Mouse (Mus musculus): ENCODE measurements around the gene Smyd2. TPM values are rescaled to one million over a fixed set of nuclear protein-coding genes. Genes with fewer than 3 reads are reported as not detected.

The Smyd2 gene
- 79.9 and 92.7 TPM in 2 replicates for total RNA-seq (2012; rRNA removed)
- total RNA-seq (2014; rRNA removed), result 84.7 and 85.8 TPM in 2 replicates
- polyA plus RNA-seq (2012; ENCODE audit: insufficient read length, low read depth), result 103 and 119 TPM in 2 replicates

- in situ Hi-C loops (cut with MboI; ENCODE audit: low pct_ligation_motif_present, low pct_unique_long_range_greater_than_20kb, low sequenced_read_pairs), result loop anchor here (5.0 kb wide), 1 partner anchor 35 kb away; no protein-coding TSS in a partner anchor
- no peaks in the 10 kb centered on the region for H3K27me3 ChIP-seq (replicated peaks)
- peaks cover 7 to 47% of the 10 kb centered on the region in 2 experiments; a peak in 3 of 4 replicates for H3K4me1 ChIP-seq (ENCODE audit: control insufficient read depth in 1 of 2, insufficient read depth in 2 of 2)
- H3K27ac ChIP-seq (ENCODE audit: insufficient read depth, low read depth), result peak within 1 kb of the TSS; percentile 21; the same call in 1 of the 2 replicates
- TF ChIP-seq SMC3 (IDR thresholded peaks at IDR 0.05; ENCODE audit: low read depth, low read length) (no peak), E2F4 (IDR thresholded peaks at IDR 0.05; ENCODE audit: insufficient replicate concordance, low read depth, low read length) (no peak), EP300 (IDR thresholded peaks at IDR 0.05; ENCODE audit: low read length) (no peak), MAZ (IDR thresholded peaks at IDR 0.05; ENCODE audit: low read depth, low read length) (peak; percentile 68; the same call in 1 of the 2 replicates), GABPA (IDR thresholded peaks at IDR 0.05; ENCODE audit: insufficient replicate concordance, low read depth, low read length) (no peak), MAX (IDR thresholded peaks at IDR 0.05; ENCODE audit: low read length) (no peak; the same call in 1 of the 2 replicates), JUN (IDR thresholded peaks at IDR 0.05; ENCODE audit: insufficient read depth, low read depth, low read length) (no peak), ZNF384 (IDR thresholded peaks at IDR 0.05; ENCODE audit: low read depth, low read length) (no peak), NRF1 (IDR thresholded peaks at IDR 0.05; ENCODE audit: low read depth, low read length) (peak; percentile 83), USF1 (IDR thresholded peaks at IDR 0.05; ENCODE audit: low read depth, low read length) (no peak), ZKSCAN1 (IDR thresholded peaks at IDR 0.05; ENCODE audit: borderline replicate concordance, low read depth, low read length) (no peak), CHD2 (IDR thresholded peaks at IDR 0.05; ENCODE audit: low read length) (0 out of 2 replicates have a peak, but pooled peaks have one; percentile 27), TCF12 (IDR thresholded peaks at IDR 0.05; ENCODE audit: low read depth, low read length) (peak; percentile 71; the same call in 1 of the 2 replicates), ELF1 (IDR thresholded peaks at IDR 0.05; ENCODE audit: low read depth, low read length) (no peak), SIN3A (IDR thresholded peaks at IDR 0.05; ENCODE audit: low read length) (no peak; the same call in 1 of the 2 replicates), ZC3H11A (IDR thresholded peaks at IDR 0.05; ENCODE audit: low read depth, low read length) (no peak), KAT2A (IDR thresholded peaks at IDR 0.05; ENCODE audit: insufficient replicate concordance, low read length) (no peak), MXI1 (IDR thresholded peaks at IDR 0.05; ENCODE audit: low read depth, low read length) (peak; percentile 85), POLR2A (IDR thresholded peaks at IDR 0.05; ENCODE audit: low read depth, low read length) (peak; percentile 63), NELFE (IDR thresholded peaks at IDR 0.05; ENCODE audit: low read depth, low read length) (peak; percentile 46; the same call in 1 of the 2 replicates), MYC (IDR thresholded peaks at IDR 0.05; ENCODE audit: low read depth, low read length) (peak; percentile 72; the same call in 1 of the 2 replicates), RAD21 (IDR thresholded peaks at IDR 0.05; ENCODE audit: low read depth, low read length) (no peak), POLR2AphosphoS2 (IDR thresholded peaks at IDR 0.05; ENCODE audit: low read depth, low read length) (no peak), BHLHE40 (IDR thresholded peaks at IDR 0.05; ENCODE audit: low read depth, low read length) (peak; percentile 60), TBP (conservative IDR thresholded peaks at IDR 0.05; ENCODE audit: low read depth, low read length) (no peak), MEF2A (IDR thresholded peaks at IDR 0.05; ENCODE audit: borderline replicate concordance, low read depth, low read length) (0 out of 2 replicates have a peak, but pooled peaks have one; percentile 40), USF2 (conservative IDR thresholded peaks at IDR 0.05; ENCODE audit: low read depth, low read length) (no peak), MAFK (IDR thresholded peaks at IDR 0.05; ENCODE audit: insufficient replicate concordance, low read length) (no peak), IRF4 (IDR thresholded peaks at IDR 0.05; ENCODE audit: low read depth, low read length) (0 out of 2 replicates have a peak, but pooled peaks have one; percentile 11), HCFC1 (IDR thresholded peaks at IDR 0.05; ENCODE audit: low read depth, low read length) (no peak), PAX5 (IDR thresholded peaks at IDR 0.05; ENCODE audit: low read length) (no peak), CTCF (conservative IDR thresholded peaks at IDR 0.05 in 1 of 2, IDR thresholded peaks at IDR 0.05 in 1 of 2; ENCODE audit: low read depth in 2 of 2, low read length in 2 of 2) (no peak), CHD1 (IDR thresholded peaks at IDR 0.05; ENCODE audit: low read depth, low read length) (no peak), ZMIZ1 (IDR thresholded peaks at IDR 0.05; ENCODE audit: low read depth, low read length) (peak; percentile 35; the same call in 1 of the 2 replicates), UBTF (IDR thresholded peaks at IDR 0.05; ENCODE audit: low read depth, low read length) (no peak; the same call in 1 of the 2 replicates), RCOR1 (conservative IDR thresholded peaks at IDR 0.05; ENCODE audit: low read depth, low read length) (no peak), JUND (conservative IDR thresholded peaks at IDR 0.05; ENCODE audit: low read depth, low read length) (no peak), ETS1 (conservative IDR thresholded peaks at IDR 0.05; ENCODE audit: low read depth, low read length) (no peak)
- peak within 1 kb of the TSS; percentile 77 for H3K9ac ChIP-seq (ENCODE audit: insufficient read depth, low read depth)
- DNase-seq (ENCODE audit: extremely low read depth), result peak; percentile 63
- no peaks in the 10 kb centered on the region for H3K9me3 ChIP-seq (replicated peaks; ENCODE audit: low read length)
- H3K79me2 ChIP-seq (replicated peaks; ENCODE audit: control insufficient read depth, extremely low read depth, insufficient read depth, poor library complexity, severe bottlenecking), result peaks cover 10% of the 10 kb centered on the region
- peak within 1 kb of the TSS; percentile 87 for H3K4me2 ChIP-seq (ENCODE audit: insufficient read depth, low read depth, poor library complexity, severe bottlenecking)
- peaks cover 0 to 14% of the 10 kb centered on the region in 2 experiments for H3K36me3 ChIP-seq (replicated peaks in 1 of 2; ENCODE audit: control insufficient read depth in 1 of 2, insufficient read depth in 1 of 2, low read length in 1 of 2)
- peak within 1 kb of the TSS; percentile 75 to 98 (median 92) for H3K4me3 ChIP-seq (replicated peaks in 1 of 3; ENCODE audit: low read depth in 2 of 3, low read length in 2 of 3, poor library complexity in 1 of 3)
- dilution Hi-C loops (cut with MboI; ENCODE audit: extremely low pct_ligation_motif_present, extremely low pct_unique_long_range_greater_than_20kb, low sequenced_read_pairs), result no loop called here
Observed at GRCm38 (mm10) chr1:189921818-189922592, at the start of gene Smyd2. Smyd2 (minus strand) TSS chr1:189922363.
